Mouse (Mus musculus) CH12.LX (cell line): ENCODE results near the gene Ampd3. TPM values are rescaled to one million over a fixed set of nuclear protein-coding genes. Genes with fewer than 3 reads are reported as not detected.

ENCODE experiments used
- DNase-seq: peaks from one replicate; pipeline ENCODE4 v3.0.0-alpha.2; 2013; ENCODE audit errors: extremely low read depth
- H3K27ac ChIP-seq: 2 replicates; pipeline ENCODE4 v1.5.1; 2012; ENCODE audit warnings: low read depth, mild to moderate bottlenecking, control low read depth, moderate library complexity; ENCODE audit not compliant: insufficient read depth
- H3K27me3 ChIP-seq: replicated peaks from 2 replicates; pipeline ENCODE3; 2012; ENCODE audit warnings: inconsistent platforms
- H3K36me3 ChIP-seq, 2 experiments: replicated peaks in 1 of 2; 2 replicates each; pipeline versions ENCODE3 to v1.6.1; 2012; ENCODE audit warnings: inconsistent platforms in 1 of 2, low read length in 1 of 2, mild to moderate bottlenecking in 1 of 2, mixed read lengths in 1 of 2, moderate library complexity in 1 of 2; ENCODE audit not compliant: control insufficient read depth in 1 of 2, insufficient read depth in 1 of 2
- H3K4me1 ChIP-seq, 2 experiments: 2 replicates each; pipeline ENCODE4 v1.6.1; 2012; ENCODE audit warnings: inconsistent platforms in 1 of 2, moderate library complexity in 1 of 2; ENCODE audit not compliant: insufficient read depth in 2 of 2, control insufficient read depth in 1 of 2
- H3K4me2 ChIP-seq: 2 replicates; pipeline ENCODE4 v1.6.1; 2012; ENCODE audit warnings: low read depth, mild to moderate bottlenecking, control low read depth; ENCODE audit not compliant: poor library complexity, insufficient read depth, severe bottlenecking
- H3K4me3 ChIP-seq, 3 experiments: fragments of 150-350 bp in 1 of 3; sonication (generic) in 1 of 3; replicated peaks in 1 of 3; 2 replicates each; pipeline versions ENCODE3 to v1.5.1; 2011 to 2012; ENCODE audit warnings: low read depth in 2 of 3, low read length in 2 of 3, mild to moderate bottlenecking in 2 of 3, moderate library complexity in 2 of 3, control low read depth in 1 of 3, improper control_type of control experiment in 1 of 3, inconsistent platforms in 1 of 3, mixed read lengths in 1 of 3; ENCODE audit not compliant: poor library complexity in 1 of 3
- H3K79me2 ChIP-seq: replicated peaks from 2 replicates; pipeline ENCODE4 v1.6.1; 2012; ENCODE audit warnings: mild to moderate bottlenecking, moderate library complexity; ENCODE audit not compliant: control insufficient read depth, poor library complexity, insufficient read depth, severe bottlenecking; ENCODE audit errors: extremely low read depth
- H3K9ac ChIP-seq: 2 replicates; pipeline ENCODE4 v1.6.1; 2012; ENCODE audit warnings: low read depth, mild to moderate bottlenecking, control low read depth, moderate library complexity; ENCODE audit not compliant: insufficient read depth
- H3K9me3 ChIP-seq: replicated peaks from 2 replicates; pipeline ENCODE3; 2012; ENCODE audit warnings: low read length, inconsistent platforms, mixed read lengths
- BHLHE40 ChIP-seq: IDR thresholded peaks from 2 replicates; pipeline ENCODE4 v1.6.1; 2011; ENCODE audit warnings: mild to moderate bottlenecking, low read depth, low read length, improper control_type of control experiment
- CHD1 ChIP-seq: IDR thresholded peaks from 2 replicates; pipeline ENCODE4 v1.6.1; 2012; ENCODE audit warnings: low read depth, low read length, improper control_type of control experiment, inconsistent platforms
- CHD2 ChIP-seq: IDR thresholded peaks from 2 replicates; pipeline ENCODE4 v1.6.1; 2011; ENCODE audit warnings: low read length, improper control_type of control experiment
- CTCF ChIP-seq, 2 experiments: IDR thresholded peaks in 1 of 2; conservative IDR thresholded peaks in 1 of 2; 2 replicates each; pipeline ENCODE4 v1.5.1; 2011 to 2012; ENCODE audit warnings: low read depth in 2 of 2, low read length in 2 of 2, improper control_type of control experiment in 1 of 2, inconsistent platforms in 1 of 2, mild to moderate bottlenecking in 1 of 2, moderate library complexity in 1 of 2
- ETS1 ChIP-seq: conservative IDR thresholded peaks from 2 replicates; pipeline ENCODE4 v1.6.1; 2012; ENCODE audit warnings: low read depth, mild to moderate bottlenecking, inconsistent platforms, low read length, improper control_type of control experiment, moderate library complexity
- IRF4 ChIP-seq: IDR thresholded peaks from 2 replicates; pipeline ENCODE4 v1.6.1; 2014; ENCODE audit warnings: low read depth, mild to moderate bottlenecking, inconsistent platforms, low read length, improper control_type of control experiment
- MEF2A ChIP-seq: IDR thresholded peaks from 2 replicates; pipeline ENCODE4 v1.6.1; 2014; ENCODE audit warnings: low read depth, mild to moderate bottlenecking, inconsistent platforms, low read length, improper control_type of control experiment, borderline replicate concordance
- RAD21 ChIP-seq: IDR thresholded peaks from 2 replicates; pipeline ENCODE4 v1.6.1; 2011; ENCODE audit warnings: low read depth, mild to moderate bottlenecking, low read length, improper control_type of control experiment, moderate library complexity
- SIN3A ChIP-seq: IDR thresholded peaks from 2 replicates; pipeline ENCODE4 v1.6.1; 2012; ENCODE audit warnings: low read length, improper control_type of control experiment, inconsistent platforms
- SMC3 ChIP-seq: IDR thresholded peaks from 2 replicates; pipeline ENCODE4 v1.6.1; 2011; ENCODE audit warnings: low read depth, low read length, improper control_type of control experiment
- TBP ChIP-seq: conservative IDR thresholded peaks from 2 replicates; pipeline ENCODE4 v1.6.1; 2011; ENCODE audit warnings: low read depth, low read length, improper control_type of control experiment
- UBTF ChIP-seq: IDR thresholded peaks from 2 replicates; pipeline ENCODE4 v1.6.1; 2012; ENCODE audit warnings: low read depth, mild to moderate bottlenecking, inconsistent platforms, low read length, improper control_type of control experiment, moderate library complexity
- ZC3H11A ChIP-seq: IDR thresholded peaks from 2 replicates; pipeline ENCODE4 v1.6.1; 2012; ENCODE audit warnings: low read depth, mild to moderate bottlenecking, inconsistent platforms, low read length, improper control_type of control experiment
- ZMIZ1 ChIP-seq: IDR thresholded peaks from 2 replicates; pipeline ENCODE4 v1.6.1; 2012; ENCODE audit warnings: low read depth, mild to moderate bottlenecking, inconsistent platforms, low read length, improper control_type of control experiment
- ZNF384 ChIP-seq: IDR thresholded peaks from 2 replicates; pipeline ENCODE4 v1.6.1; 2012; ENCODE audit warnings: low read depth, low read length, improper control_type of control experiment, inconsistent platforms
- dilution Hi-C: fragments of 300-500 bp; cut with MboI; formaldehyde crosslinking; loops from 2 replicates; pipeline ENCODE4 v1.14.3; 2020; ENCODE audit warnings: low sequenced_read_pairs; ENCODE audit not compliant: extremely low pct_unique_long_range_greater_than_20kb, extremely low pct_ligation_motif_present
- in situ Hi-C: fragments of 300-500 bp; cut with MboI; formaldehyde crosslinking; loops from 3 replicates; pipeline ENCODE4 v1.14.3; 2019; ENCODE audit warnings: low sequenced_read_pairs, low pct_ligation_motif_present, low pct_unique_long_range_greater_than_20kb, mixed read lengths
- polyA plus RNA-seq: library from polyadenylated mRNA; unstranded; fragments of >175 nt; gene quantifications from 2 replicates; pipeline ENCODE4 v1.2.1, GENCODE M21; 2012; ENCODE audit warnings: low read depth; ENCODE audit not compliant: insufficient read length
- total RNA-seq, 2 experiments: library from RNA; depleted of rRNA; stranded (reverse); fragments of 300-350 nt in 1 of 2; fragments of >200 nt in 1 of 2; gene quantifications; 2 replicates each; pipeline ENCODE4 v1.2.3; 2012 to 2014

The Ampd3 gene
- total and polyA plus RNA-seq, 3 experiments: 0.08 to 0.84 (median 0.30) TPM

- TF ChIP-seq SIN3A (peak; percentile 54; the same call in 1 of the 2 replicates), ZC3H11A (no peak), TBP (no peak), ETS1 (peak; percentile 78), ZNF384 (no peak), CHD2 (peak; percentile 73), CHD1 (no peak), SMC3 (no peak)
These were observed 28.5 kb downstream of the Ampd3 start (continued) for GRCm38 (mm10) chr7:110796367-110797051.

GRCm38 (mm10) chr7:110797722-110798409 lies 29.9 kb downstream of the Ampd3 start:
- H3K27ac ChIP-seq: no peak overlapping the region
- H3K27me3 ChIP-seq: peaks cover 18% of the 10 kb centered on the region
- no peak overlapping the region for H3K9ac ChIP-seq
- peaks cover 18 to 30% of the 10 kb centered on the region in 2 experiments for H3K4me1 ChIP-seq
- H3K36me3 ChIP-seq: no peaks in the 10 kb centered on the region
- H3K79me2 ChIP-seq: no peaks in the 10 kb centered on the region
- in situ Hi-C loops: loop anchor here (5.0 kb wide), 1 partner anchor 71 kb away; no protein-coding TSS in a partner anchor
- H3K4me3 ChIP-seq: no peak overlapping the region
- no peaks in the 10 kb centered on the region for H3K9me3 ChIP-seq
- peak; percentile 48 for DNase-seq
- TF ChIP-seq IRF4 (0 out of 2 replicates have a peak, but pooled peaks have one; percentile 25), ETS1 (peak; percentile 77), BHLHE40 (peak; percentile 57), ZMIZ1 (no peak), RAD21 (no peak), MEF2A (no peak)
- dilution Hi-C loops: no loop called here
- no peak overlapping the region for H3K4me2 ChIP-seq

GRCm38 (mm10) chr7:110801028-110801427 lies 33.0 kb downstream of the Ampd3 start:
- in situ Hi-C loops: loop anchor here (10.0 kb wide), 1 partner anchor 214 kb away; no protein-coding TSS in a partner anchor
- H3K27ac ChIP-seq: no peak overlapping the region

More at GRCm38 (mm10) chr7:110801028-110801427, 33.0 kb downstream of the Ampd3 start:
- no peaks in the 10 kb centered on the region for H3K79me2 ChIP-seq
- dilution Hi-C loops: no loop called here
- H3K27me3 ChIP-seq: peaks cover 1% of the 10 kb centered on the region
- no peak overlapping the region for H3K4me3 ChIP-seq
- no peak overlapping the region for H3K9ac ChIP-seq
- H3K4me1 ChIP-seq: peaks cover 18 to 25% of the 10 kb centered on the region in 2 experiments
- peaks cover 0 to 2% of the 10 kb centered on the region in 2 experiments for H3K36me3 ChIP-seq
- TF ChIP-seq SMC3: peak; percentile 97
- TF ChIP-seq UBTF: no peak
- TF ChIP-seq BHLHE40: no peak
- TF ChIP-seq RAD21: peak; percentile 92
- TF ChIP-seq ZC3H11A: peak; percentile 70
- TF ChIP-seq CTCF (conservative IDR thresholded peaks at IDR 0.05 in 1 of 2, IDR thresholded peaks at IDR 0.05 in 1 of 2; ENCODE audit: low read depth in 2 of 2, low read length in 2 of 2): peak; percentile 97
- TF ChIP-seq, all 38 proteins: peak for 4
- DNase-seq: peak; percentile 84
- Histone ChIP-seq H3K4me2 (no peak overlapping the region), H3K9me3 (no peaks in the 10 kb centered on the region)
